Mouse (Mus musculus) frontal cortex, postnatal 36 days (tissue): ENCODE measurements around the gene Vwa8.

Experiments
- DNase-seq, 2 experiments: peaks; one replicate each; pipeline ENCODE4 v3.0.0; 2022; ENCODE audit warnings: low spot score in 2 of 2

Vwa8 gene

GRCm38 (mm10) chr14:78848941-78849911 lies at the start of gene Vwa8:
Gene Vwa8, plus strand, starts transcription at chr14:78849052.
- DNase-seq: peak; percentile 68 to 76

- no peak for DNase-seq
Measured at GRCm38 (mm10) chr14:78802378-78802777, 46.5 kb upstream of the Vwa8 start.

GRCm38 (mm10) chr14:78803924-78804323 lies 44.9 kb upstream of the Vwa8 start:
- DNase-seq: no peak

GRCm38 (mm10) chr14:78812896-78813295 lies 36.0 kb upstream of the Vwa8 start:
- DNase-seq: no peak

GRCm38 (mm10) chr14:78816411-78816810 lies 32.4 kb upstream of the Vwa8 start:
- no peak for DNase-seq

GRCm38 (mm10) chr14:78817651-78818050 lies 31.2 kb upstream of the Vwa8 start:
- DNase-seq: no peak

GRCm38 (mm10) chr14:78818406-78818805 lies 30.4 kb upstream of the Vwa8 start:
- DNase-seq: no peak

GRCm38 (mm10) chr14:78824013-78824412 lies 24.8 kb upstream of the Vwa8 start:
- peak in 1 of 2 experiments; percentile 22 for DNase-seq

GRCm38 (mm10) chr14:78824507-78824906 lies 24.3 kb upstream of the Vwa8 start:
- DNase-seq: no peak

GRCm38 (mm10) chr14:78831158-78831557 lies 17.7 kb upstream of the Vwa8 start:
- DNase-seq: no peak

- no peak for DNase-seq
Measured at GRCm38 (mm10) chr14:78847948-78848347, 904 bp upstream of the Vwa8 start.

- no peak for DNase-seq
Measured at GRCm38 (mm10) chr14:78848477-78848876, 375 bp upstream of the Vwa8 start.

GRCm38 (mm10) chr14:78849961-78850578 lies 1.2 kb downstream of the Vwa8 start:
- no peak for DNase-seq

- DNase-seq: no peak
Measured at GRCm38 (mm10) chr14:78850666-78851065, 1.8 kb downstream of the Vwa8 start.

GRCm38 (mm10) chr14:78851366-78851765 lies 2.5 kb downstream of the Vwa8 start:
- DNase-seq: peak; percentile 3 to 31

- DNase-seq: no peak
Measured at GRCm38 (mm10) chr14:78852401-78853246, 3.8 kb downstream of the Vwa8 start.

- no peak for DNase-seq
Measured at GRCm38 (mm10) chr14:78861156-78861555, 12.3 kb downstream of the Vwa8 start.

- DNase-seq: no peak
Measured at GRCm38 (mm10) chr14:78870036-78870435, 21.2 kb downstream of the Vwa8 start.

- no peak for DNase-seq
Measured at GRCm38 (mm10) chr14:78877176-78877575, 28.3 kb downstream of the Vwa8 start.

GRCm38 (mm10) chr14:78878402-78879045 lies 29.7 kb downstream of the Vwa8 start:
- DNase-seq: no peak

GRCm38 (mm10) chr14:78880879-78881278 lies 32.0 kb downstream of the Vwa8 start:
- DNase-seq: no peak
